Mouse (Mus musculus) adrenal gland, postnatal 10 days (tissue): ENCODE data around the gene Gdpd3. TPM values are rescaled to one million over a fixed set of nuclear protein-coding genes. Genes with fewer than 3 reads are reported as not detected.
"Not testable (repeated sequence)": the region's sequence is repeated elsewhere in the genome, so short reads cannot be mapped to it uniquely, and the experiment has no call there.

Experiments
- DNase-seq: peaks from one replicate; pipeline ENCODE4 v3.0.0; 2021; ENCODE audit warnings: mixed read lengths
- total RNA-seq, 2 experiments: library from RNA; stranded (reverse); gene quantifications; 2 replicates each; pipeline ENCODE4 v1.2.3; 2021

The Gdpd3 gene
- total RNA-seq, 2 experiments from 2014 or later = 3.4 to 8.6 TPM

DNA sequence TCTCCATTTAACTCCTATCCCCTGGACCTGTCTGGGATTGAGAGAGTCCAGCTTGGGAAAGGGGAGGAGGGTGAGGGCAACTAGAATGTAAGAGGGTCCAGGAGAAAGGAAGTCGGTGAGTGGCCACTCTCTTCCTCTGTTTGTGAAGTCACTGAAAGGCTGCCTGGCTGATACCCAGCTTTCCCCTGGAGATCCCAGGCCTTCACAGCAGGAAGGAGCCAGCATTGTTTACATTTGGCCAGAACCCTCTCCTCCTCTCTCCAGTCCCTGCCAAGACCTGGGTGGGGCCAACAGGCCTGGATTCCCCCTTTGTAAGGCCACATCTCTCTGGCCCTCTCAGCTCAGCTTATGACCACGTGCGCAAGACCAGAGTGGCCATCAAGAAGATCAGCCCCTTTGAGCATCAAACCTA is 5.7 kb upstream of the Gdpd3 start:
- DNase-seq = peak; percentile 75

- DNase-seq = peak; percentile 55
These were observed 5.2 kb upstream of the Gdpd3 start for GRCm38 (mm10) chr7:126760956-126761355.

DNA sequence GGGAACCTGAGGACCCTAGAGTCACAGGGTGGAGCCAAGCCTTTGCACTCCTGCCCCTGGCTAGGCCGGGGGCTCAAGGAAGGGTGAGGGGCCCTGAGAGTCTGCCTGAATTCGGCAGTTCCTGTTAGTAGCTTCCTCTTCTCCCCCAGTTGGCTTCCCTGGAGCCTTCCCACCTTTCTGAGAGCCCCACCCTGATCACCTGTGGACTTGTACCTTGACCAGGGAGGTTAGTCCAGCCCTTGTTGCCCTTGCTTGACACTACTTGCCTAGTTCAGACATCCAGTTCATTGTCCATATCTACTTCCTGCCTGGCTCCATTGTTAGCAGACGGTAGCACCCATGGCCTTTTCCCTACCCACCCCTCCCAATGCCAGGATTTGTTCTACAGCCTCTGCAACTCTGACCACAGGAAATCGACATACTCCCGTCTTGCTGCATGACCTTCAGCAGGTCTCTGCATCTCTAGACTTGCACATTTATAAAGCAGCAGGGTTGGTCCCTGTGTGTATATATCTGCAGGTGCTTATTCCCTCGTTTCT is 4.5 kb upstream of the Gdpd3 start:
- no peak for DNase-seq

- DNase-seq = no peak
These were observed 3.6 kb upstream of the Gdpd3 start for GRCm38 (mm10) chr7:126762471-126763008.

DNA sequence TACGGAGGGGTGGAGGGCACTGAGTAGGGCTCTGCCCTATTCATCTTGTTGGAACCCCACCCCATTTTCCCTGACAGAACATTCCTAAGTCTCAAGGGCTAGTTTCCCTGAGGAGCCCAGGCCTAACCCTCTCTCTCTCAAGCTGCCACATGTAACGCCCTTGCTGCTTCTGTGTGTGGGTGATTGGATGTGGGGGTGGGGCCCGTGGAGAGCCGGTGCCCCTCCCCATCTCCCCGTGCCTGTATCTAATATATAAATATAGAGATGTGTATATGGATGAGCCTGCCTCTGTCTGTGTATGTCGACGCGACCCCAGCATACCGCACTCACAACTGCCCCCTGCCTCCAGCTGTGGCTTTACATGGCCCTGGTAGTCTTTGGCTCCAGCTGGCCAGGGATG is 594 bp upstream of the Gdpd3 start:
- DNase-seq = no peak

DNA sequence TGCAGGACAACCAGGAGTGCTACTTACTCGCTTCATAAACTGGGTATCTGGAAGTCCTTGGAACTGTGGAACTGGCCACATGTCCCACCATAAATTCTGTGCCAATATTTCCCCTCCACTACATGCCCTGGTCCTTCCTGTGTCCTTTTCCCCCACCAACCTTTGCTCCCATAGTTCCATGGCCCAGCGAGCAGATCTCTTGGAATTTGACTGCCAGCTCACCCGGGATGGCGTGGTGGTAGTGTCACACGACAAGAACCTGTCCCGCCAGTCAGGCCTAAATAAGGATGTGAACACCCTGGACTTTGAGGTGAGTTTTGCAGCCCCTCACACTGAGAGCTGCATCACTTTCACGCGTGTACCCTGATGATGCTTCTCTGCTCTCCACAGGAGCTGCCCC is 867 bp downstream of the Gdpd3 start:
- DNase-seq = no peak

GRCm38 (mm10) chr7:126770784-126771183 is 4.7 kb downstream of the Gdpd3 start:
- DNase-seq = no peak

- no peak for DNase-seq
These were observed 7.2 kb downstream of the Gdpd3 start for GRCm38 (mm10) chr7:126773351-126773750.

DNA sequence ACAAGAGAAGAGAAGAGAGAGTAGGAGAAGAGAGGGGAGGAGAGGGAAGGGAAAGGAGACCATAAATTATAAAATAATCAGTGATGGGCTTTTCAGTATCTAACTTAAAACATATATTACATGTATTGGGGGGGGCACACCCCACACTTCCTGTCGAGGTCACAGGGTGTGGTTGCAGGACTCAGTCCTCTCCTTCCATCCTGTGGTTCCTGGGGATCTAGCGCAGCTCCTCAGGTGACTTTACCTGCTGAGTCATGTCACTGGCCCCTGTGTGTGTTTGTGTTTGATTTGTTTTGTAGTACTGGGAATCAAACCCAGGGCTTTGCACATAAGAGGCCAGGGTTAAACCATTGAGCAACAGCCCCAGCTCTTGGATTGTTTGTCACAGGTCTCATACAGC is 8.3 kb downstream of the Gdpd3 start:
- no peak for DNase-seq

GRCm38 (mm10) chr7:126775185-126775977 is 9.2 kb downstream of the Gdpd3 start:
- DNase-seq = peak; percentile 18

DNA sequence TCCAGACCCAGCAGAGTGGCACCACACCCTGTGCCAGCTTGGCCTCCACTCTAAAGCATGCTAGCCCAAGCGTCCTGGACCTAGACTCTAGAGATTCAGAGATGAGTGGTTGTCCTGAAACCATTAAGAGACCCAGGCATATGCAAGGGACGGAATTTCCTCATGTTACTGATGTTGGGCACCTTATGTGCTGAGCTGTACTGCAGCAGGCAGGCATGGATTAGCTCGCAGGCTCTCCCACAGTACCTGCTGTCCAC is 9.8 kb downstream of the Gdpd3 start:
- peak; percentile 7 for DNase-seq

GRCm38 (mm10) chr7:126776598-126777057 is 10.5 kb downstream of the Gdpd3 start, which contains the start of gene Ypel3:
Gene Ypel3 (plus strand): TSS chr7:126776955.
- DNase-seq = peak; percentile 98

DNA sequence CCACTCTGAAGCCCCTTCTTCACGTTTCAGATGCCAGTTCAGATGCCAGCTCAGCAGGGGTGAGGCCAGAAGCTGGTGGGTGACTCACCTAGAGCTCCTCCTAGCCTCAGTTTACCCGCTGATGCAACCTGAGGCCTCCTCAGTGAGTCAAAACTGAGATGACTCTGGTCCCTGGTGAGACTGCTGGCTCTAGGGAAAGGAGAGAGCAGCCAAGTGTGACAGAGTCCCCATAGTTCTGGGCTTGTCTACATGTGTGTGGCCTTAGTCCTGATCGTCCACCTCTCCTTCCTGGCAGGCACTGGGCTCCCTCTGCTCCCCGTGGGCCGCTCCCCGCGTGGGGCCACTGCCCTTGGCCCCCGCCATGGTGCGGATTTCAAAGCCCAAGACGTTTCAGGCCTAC is 11.3 kb downstream of the Gdpd3 start:
- peak; percentile 64 for DNase-seq

GRCm38 (mm10) chr7:126778147-126778546 is 12.0 kb downstream of the Gdpd3 start:
- no peak for DNase-seq

DNA sequence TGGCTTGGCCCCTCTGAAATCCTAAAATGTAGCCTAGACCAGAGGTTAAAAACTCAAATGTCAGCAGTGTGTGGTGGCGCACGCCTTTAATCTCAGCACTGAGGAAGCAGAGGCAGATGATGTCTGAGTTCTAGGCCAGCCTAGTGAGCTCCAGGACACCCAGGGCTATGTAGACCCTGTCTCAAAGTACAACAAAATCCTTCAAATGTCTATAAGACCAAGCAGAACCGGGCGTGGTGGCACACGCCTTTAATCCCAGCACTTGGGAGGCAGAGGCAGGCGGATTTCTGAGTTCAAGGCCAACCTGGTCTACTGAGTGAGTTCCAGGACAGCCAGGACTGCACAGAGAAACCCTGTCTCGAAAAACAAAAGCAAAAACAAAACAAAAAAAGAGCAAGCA is 13.0 kb downstream of the Gdpd3 start:
- not testable (repeated sequence) for DNase-seq

- peak; percentile 95 for DNase-seq
These were observed 14.1 kb downstream of the Gdpd3 start for GRCm38 (mm10) chr7:126779983-126780970.

DNA sequence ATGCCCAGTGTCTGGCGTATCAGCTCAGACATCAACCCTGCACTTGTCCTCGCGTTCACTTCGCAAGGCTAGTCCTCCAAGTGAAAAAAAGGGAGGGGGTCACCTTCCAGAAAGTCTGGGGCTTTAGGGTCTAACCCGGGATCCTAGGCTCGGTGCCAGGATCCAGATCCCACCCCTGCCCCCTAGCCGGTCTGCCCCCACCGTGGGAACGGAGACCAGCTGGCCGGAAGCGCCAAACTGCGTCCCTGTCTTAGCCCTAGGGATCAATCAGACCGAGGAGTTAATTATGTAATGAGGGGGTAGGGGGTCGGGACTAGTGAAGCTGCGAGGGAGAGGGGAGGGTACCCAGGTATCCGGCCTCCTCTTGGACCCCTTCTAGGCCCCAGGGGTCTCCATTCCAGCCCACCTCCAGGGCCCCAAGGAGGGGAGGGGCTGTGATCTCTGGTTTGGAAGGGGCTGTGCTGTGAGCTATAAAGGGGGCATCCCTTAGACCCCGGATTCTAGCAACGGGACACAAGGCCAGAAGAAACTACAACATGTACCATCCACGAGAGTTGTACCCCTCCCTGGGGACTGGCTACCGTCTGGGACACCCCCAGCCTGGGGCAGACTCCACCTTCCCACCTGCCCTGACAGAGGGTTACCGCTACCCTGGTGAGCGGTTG is 15.0 kb downstream of the Gdpd3 start, which contains the start of gene Tbx6:
Gene Tbx6 (plus strand): TSS at position 513 of the 665 bp plus-strand sequence.
- DNase-seq = peak; percentile 55

- no peak for DNase-seq
These were observed 15.7 kb downstream of the Gdpd3 start for GRCm38 (mm10) chr7:126781661-126782370.

DNA sequence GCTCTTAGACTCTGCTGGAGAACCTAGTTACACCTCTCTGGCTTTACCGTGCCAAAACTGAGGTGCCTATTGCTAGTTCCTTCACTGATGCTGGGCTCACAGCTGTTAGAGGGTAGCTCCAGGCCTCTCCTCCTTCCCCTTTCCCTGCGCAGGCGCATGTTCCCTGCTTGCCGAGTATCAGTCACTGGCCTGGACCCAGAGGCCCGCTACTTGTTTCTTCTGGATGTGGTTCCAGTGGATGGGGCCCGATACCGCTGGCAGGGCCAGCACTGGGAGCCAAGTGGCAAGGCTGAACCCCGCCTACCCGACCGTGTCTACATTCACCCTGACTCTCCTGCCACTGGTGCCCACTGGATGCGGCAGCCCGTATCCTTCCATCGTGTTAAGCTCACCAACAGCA is 16.6 kb downstream of the Gdpd3 start:
- no peak for DNase-seq

DNA sequence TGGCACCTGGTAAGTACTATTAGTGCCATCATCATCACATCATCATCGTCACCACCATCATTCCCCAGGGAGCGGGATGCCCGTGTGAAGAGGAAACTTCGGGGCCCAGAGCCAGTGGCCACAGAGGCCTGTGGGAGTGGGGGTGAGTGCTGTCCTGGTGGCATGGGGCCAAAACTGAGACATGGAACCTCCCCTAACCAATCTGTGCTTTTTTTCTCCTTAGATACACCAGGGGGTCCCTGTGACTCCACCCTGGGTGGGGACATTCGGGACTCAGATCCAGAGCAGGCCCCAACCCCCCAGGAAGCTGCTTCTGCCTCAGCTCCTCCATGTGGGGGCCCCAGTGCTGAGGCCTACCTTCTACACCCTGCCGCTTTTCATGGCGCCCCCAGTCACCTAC is 18.3 kb downstream of the Gdpd3 start:
- no peak for DNase-seq

DNA sequence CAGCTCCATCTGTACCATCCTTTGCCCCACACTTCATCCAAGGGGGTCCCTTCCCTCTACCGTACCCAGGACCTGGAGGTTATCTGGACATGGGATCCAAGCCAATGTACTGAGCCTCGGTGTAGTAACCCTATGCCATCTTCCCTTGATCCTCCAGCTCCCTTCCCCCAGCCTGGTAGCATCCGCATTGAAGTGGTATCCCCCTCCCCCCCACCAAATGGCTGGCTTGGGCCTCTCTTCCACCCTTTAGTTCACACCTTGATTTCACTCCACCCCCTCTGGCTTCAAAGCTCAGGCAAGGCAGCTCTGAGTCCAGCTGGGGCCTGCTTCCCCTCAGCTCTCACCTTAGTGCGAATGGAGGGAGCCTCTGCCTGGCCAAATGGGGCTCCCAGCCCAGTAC is 18.9 kb downstream of the Gdpd3 start:
- DNase-seq = no peak
